20 mouse cellular contexts compared by ENCODE assay signal in genomic region chr5:99398472-99399070, GRCm38 (mm10).
DNase-seq lines count a peak whose midpoint lies in the region; ATAC-seq and TF ChIP-seq lines count a peak whose summit lies in the region.
"Had no signal": no experiment of that assay in that cellular context is flagged by ENCODE, and none has a peak within 500 bp of the region (broad histone marks: within the 10 kb centered on the region; RNA-seq: fewer than 3 reads in every experiment).

No protein-coding gene starts in this region.

- intact Hi-C loops in left cerebral cortex, postnatal 4 days (cut with DNase I): no loop called here

- no peak for TF ChIP-seq EP300 in liver, embryonic 14.5 days (IDR thresholded peaks at IDR 0.05; ENCODE audit: low read depth)

- H3K4me2 ChIP-seq in kidney, embryonic 16.5 days (replicated peaks; ENCODE audit: low read depth, low read length): no peak overlapping the region
- no peak overlapping the region for H3K4me2 ChIP-seq in liver, embryonic 14.5 days (ENCODE audit: low read depth)
- H3K4me2 ChIP-seq in forebrain, embryonic 15.5 days (replicated peaks): no peak overlapping the region
- H3K4me2 ChIP-seq: forebrain, embryonic 12.5 days; heart, embryonic 15.5 days; midbrain, embryonic 12.5 days had no signal

- H3K9me3 ChIP-seq in kidney, embryonic 16.5 days (ENCODE audit: low read length): no peaks in the 10 kb centered on the region
- H3K9me3 ChIP-seq in liver, embryonic 14.5 days (ENCODE audit: control insufficient read depth, low read length): no peaks in the 10 kb centered on the region
- no peaks in the 10 kb centered on the region for H3K9me3 ChIP-seq in forebrain, embryonic 15.5 days
- H3K9me3 ChIP-seq: forebrain, embryonic 12.5 days; heart, embryonic 15.5 days; hindbrain, embryonic 10.5 days; midbrain, embryonic 12.5 days had no signal

- H3K27me3 ChIP-seq in Patski: peaks cover 3% of the 10 kb centered on the region
- H3K27me3 ChIP-seq in kidney, embryonic 16.5 days (ENCODE audit: insufficient read depth, low read length): 0 out of 2 replicates have a peak, but pooled peaks cover 2% of the 10 kb centered on the region
- no peaks in the 10 kb centered on the region for H3K27me3 ChIP-seq in liver, embryonic 14.5 days (ENCODE audit: control insufficient read depth, insufficient read depth, low read length)
- H3K27me3 ChIP-seq in forebrain, embryonic 15.5 days: no peaks in the 10 kb centered on the region
- H3K27me3 ChIP-seq: heart, embryonic 15.5 days had no signal

- POLR2A ChIA-PET in Patski (lab: Charles Lee): no interaction called here

- no peaks in the 10 kb centered on the region for H3K36me3 ChIP-seq in kidney, embryonic 16.5 days (ENCODE audit: insufficient read depth, low read length)
- no peaks in the 10 kb centered on the region for H3K36me3 ChIP-seq in liver, embryonic 14.5 days (replicated peaks; ENCODE audit: control insufficient read depth, insufficient read depth, low read depth)
- H3K36me3 ChIP-seq in forebrain, embryonic 15.5 days: no peaks in the 10 kb centered on the region
- H3K36me3 ChIP-seq: forebrain, embryonic 12.5 days; heart, embryonic 15.5 days; hindbrain, embryonic 10.5 days; midbrain, embryonic 12.5 days had no signal

- peak overlapping the region; percentile 29; the same call in 1 of the 2 replicates for H3K27ac ChIP-seq in kidney, embryonic 16.5 days (ENCODE audit: low read length)
- no peak overlapping the region for H3K27ac ChIP-seq in liver, embryonic 14.5 days
- no peak overlapping the region for H3K27ac ChIP-seq in forebrain, embryonic 15.5 days (replicated peaks)
- H3K27ac ChIP-seq: forebrain, embryonic 12.5 days; hindbrain, embryonic 10.5 days; left cerebral cortex, adult 2 months; midbrain, embryonic 12.5 days had no signal

- in situ Hi-C loops in Patski (cut with MboI; ENCODE audit: low pct_unique_long_range_greater_than_20kb): no loop called here

- no peak overlapping the region for H3K9ac ChIP-seq in kidney, embryonic 16.5 days (replicated peaks; ENCODE audit: low read length)
- no peak overlapping the region for H3K9ac ChIP-seq in liver, embryonic 14.5 days (replicated peaks)
- no peak overlapping the region for H3K9ac ChIP-seq in forebrain, embryonic 15.5 days (replicated peaks)
- H3K9ac ChIP-seq: forebrain, embryonic 12.5 days; heart, embryonic 15.5 days; midbrain, embryonic 12.5 days had no signal

- no peak for TF ChIP-seq CTCF in Patski (IDR thresholded peaks at IDR 0.05)
- no peak for TF ChIP-seq CTCF in liver, embryonic 14.5 days (IDR thresholded peaks at IDR 0.05; ENCODE audit: low read depth)

- no peak overlapping the region for H3K4me3 ChIP-seq in kidney, embryonic 16.5 days (ENCODE audit: low read length)
- no peak overlapping the region for H3K4me3 ChIP-seq in liver, embryonic 14.5 days (ENCODE audit: insufficient read depth in 1 of 2, low read depth in 2 of 2, low read length in 2 of 2)
- no peak overlapping the region for H3K4me3 ChIP-seq in forebrain, embryonic 15.5 days
- H3K4me3 ChIP-seq: forebrain, embryonic 12.5 days; heart, embryonic 15.5 days; hindbrain, embryonic 10.5 days; left cerebral cortex, adult 2 months; midbrain, embryonic 12.5 days had no signal

- WGBS in kidney, embryonic 16.5 days: 72% methylated on average over 5 of the region's 5 CpGs
- 73% methylated on average over 5 of the region's 5 CpGs for WGBS in liver, embryonic 14.5 days (ENCODE audit: insufficient replicate concordance)
- WGBS in forebrain, embryonic 15.5 days: 76% methylated on average over 5 of the region's 5 CpGs

- CTCF ChIA-PET in Patski (lab: Charles Lee): no interaction called here

- DNase-seq in Muller cell, postnatal 12 days (ENCODE audit: inconsistent ontology term): peak; percentile 56
- DNase-seq in Patski (ENCODE audit: low read depth, low spot score): no peak
- no peak for DNase-seq in liver, embryonic 14.5 days (ENCODE audit: low read depth in 3 of 3, low spot score in 3 of 3)
- DNase-seq in left cerebral cortex, postnatal 4 days: no peak
- DNase-seq: adrenal gland, postnatal 14 days; cerebellum, adult 9-10 months; embryo, embryonic 11 days; heart, adult 18-20 months; lung, adult 2 months; lung, postnatal 4 days; thymus, adult 18-20 months had no signal

- ATAC-seq in Patski: peak; percentile 29
- peak; percentile 95 for ATAC-seq in kidney, embryonic 16.5 days (ENCODE audit: low FRiP score, low TSS enrichment)
- 0 out of 2 replicates have a peak, but pooled peaks have one; percentile 11 for ATAC-seq in liver, embryonic 14.5 days (ENCODE audit: insufficient read depth)
- ATAC-seq in forebrain, embryonic 15.5 days (replicated peaks): no peak
- ATAC-seq in granulocyte monocyte progenitor cell, adult 5-6 weeks (replicated peaks; ENCODE audit: poor library complexity, severe bottlenecking): no peak
- ATAC-seq: CD4-positive, CD25-positive, alpha-beta regulatory T cell, adult 4 months had no signal

- peaks cover 29% of the 10 kb centered on the region for H3K4me1 ChIP-seq in kidney, embryonic 16.5 days (ENCODE audit: insufficient read depth, low read length)
- peaks cover 0 to 20% of the 10 kb centered on the region in 2 experiments; a peak in 3 of 4 replicates for H3K4me1 ChIP-seq in liver, embryonic 14.5 days (replicated peaks; ENCODE audit: control insufficient read depth in 2 of 2, insufficient read depth in 2 of 2, low read length in 1 of 2)
- H3K4me1 ChIP-seq in forebrain, embryonic 15.5 days: peaks cover 37% of the 10 kb centered on the region

Comparison
In these comparisons a context has a peak if more than half of its experiments do, and no peak if none do; other contexts are left out.
1. ATAC-seq: peak in Patski (single experiment), kidney, embryonic 16.5 days (single experiment) and liver, embryonic 14.5 days (single experiment); none in forebrain, embryonic 15.5 days (single experiment) and granulocyte monocyte progenitor cell, adult 5-6 weeks (single experiment).